Mouse (Mus musculus) small intestine, adult 2 months (tissue): ENCODE results near the gene Mtg2.

Experiments used
- CTCF ChIP-seq: fragments of 200-500 bp; IDR thresholded peaks from 2 replicates; pipeline ENCODE4 v1.5.1; 2012; ENCODE audit warnings: low read depth, mild to moderate bottlenecking, control low read depth, inconsistent platforms, low read length, moderate library complexity, mixed read lengths; ENCODE audit not compliant: insufficient replicate concordance, insufficient read length; ENCODE audit errors: extremely low read depth
- POLR2A ChIP-seq: fragments of 200-500 bp; IDR thresholded peaks from 2 replicates; pipeline ENCODE4 v1.6.1; 2012; ENCODE audit warnings: low read depth, mild to moderate bottlenecking, control low read depth, inconsistent platforms, low read length, moderate library complexity

DNA sequence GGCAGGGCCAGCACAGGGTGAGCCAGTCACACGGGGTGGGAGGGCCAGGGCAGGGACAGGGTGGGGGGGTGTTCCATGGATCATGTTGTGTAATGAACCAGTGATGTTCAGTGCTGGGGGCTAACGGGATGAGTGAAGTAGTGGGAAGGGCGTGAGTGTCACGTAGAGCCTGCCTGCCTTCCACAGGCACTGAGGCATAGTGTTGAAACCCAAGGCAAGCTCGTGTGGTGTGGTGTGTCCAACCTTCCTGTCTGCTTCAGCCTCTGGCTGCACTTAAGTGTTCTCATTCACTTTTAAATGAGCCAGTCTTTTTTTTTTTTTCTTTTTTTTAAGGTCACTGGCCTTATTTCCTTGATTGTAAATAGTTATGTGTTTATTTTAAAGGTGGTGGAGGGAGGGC lies 35.6 kb upstream of the Mtg2 start:
- TF ChIP-seq CTCF, result no peak
- TF ChIP-seq POLR2A, result no peak
